Mouse (Mus musculus): Measurements from ENCODE around the gene Nubpl.

Gene Nubpl

GRCm38 (mm10) chr12:52247438-52247837 lies 149.9 kb downstream of the Nubpl start:
- DNase-seq (ENCODE audit: low spot score in 2 of 2): no peak

GRCm38 (mm10) chr12:52248531-52248930 lies 151.0 kb downstream of the Nubpl start:
- no peak for DNase-seq (ENCODE audit: low spot score in 2 of 2)

GRCm38 (mm10) chr12:52254089-52254488 lies 156.6 kb downstream of the Nubpl start:
- no peak for DNase-seq (ENCODE audit: low spot score in 2 of 2)

GRCm38 (mm10) chr12:52268131-52268530 lies 170.6 kb downstream of the Nubpl start:
- DNase-seq (ENCODE audit: low spot score in 2 of 2): no peak

- no peak for DNase-seq (ENCODE audit: low spot score in 2 of 2)
Observed at GRCm38 (mm10) chr12:52272828-52273227, 175.3 kb downstream of the Nubpl start.

DNA sequence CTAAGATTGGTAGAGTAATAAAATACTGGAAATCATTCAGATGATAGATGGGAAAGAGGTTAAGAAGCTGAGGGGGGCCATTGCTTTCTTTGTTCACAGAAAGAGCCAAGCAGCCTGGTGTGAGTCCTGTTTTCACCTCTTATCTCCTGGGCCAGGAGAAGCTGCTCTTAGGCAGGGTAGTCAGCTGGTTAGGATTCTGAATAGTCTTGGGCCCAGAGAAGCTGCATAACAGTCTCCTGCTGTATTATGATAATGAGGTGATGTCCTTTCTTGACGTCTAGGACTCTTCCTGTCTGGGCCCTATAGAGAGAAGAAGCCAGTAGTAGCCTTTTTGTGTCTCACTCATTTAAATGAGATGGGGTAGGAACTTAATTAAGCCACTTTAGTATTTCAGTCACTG lies 178.8 kb downstream of the Nubpl start:
- no peak for DNase-seq (ENCODE audit: low spot score in 2 of 2)

DNA sequence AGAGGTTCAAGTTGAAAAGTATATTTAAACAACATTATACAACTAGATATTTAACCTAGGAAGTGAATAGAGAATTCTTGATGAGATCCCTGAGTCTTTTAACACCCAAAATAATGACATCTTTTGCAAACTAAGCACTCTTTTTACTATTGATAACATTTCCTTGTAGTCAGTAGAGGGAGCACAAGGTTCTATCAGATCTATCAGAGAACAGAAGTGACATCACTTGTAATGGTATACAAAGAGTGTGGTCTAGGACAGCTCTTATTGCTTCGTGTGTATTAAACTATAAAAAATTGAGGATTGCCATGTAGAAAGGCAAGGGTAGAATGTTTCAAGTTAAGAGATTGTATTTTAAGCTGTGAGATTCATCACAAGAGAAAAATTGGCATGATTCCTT lies 183.7 kb downstream of the Nubpl start:
- no peak for DNase-seq (ENCODE audit: low spot score in 2 of 2)

- DNase-seq (ENCODE audit: low spot score in 2 of 2): no peak
Observed at GRCm38 (mm10) chr12:52284471-52284870, 186.9 kb downstream of the Nubpl start.

- no peak for DNase-seq (ENCODE audit: low spot score in 2 of 2)
Observed at GRCm38 (mm10) chr12:52286802-52287201, 189.3 kb downstream of the Nubpl start.

DNA sequence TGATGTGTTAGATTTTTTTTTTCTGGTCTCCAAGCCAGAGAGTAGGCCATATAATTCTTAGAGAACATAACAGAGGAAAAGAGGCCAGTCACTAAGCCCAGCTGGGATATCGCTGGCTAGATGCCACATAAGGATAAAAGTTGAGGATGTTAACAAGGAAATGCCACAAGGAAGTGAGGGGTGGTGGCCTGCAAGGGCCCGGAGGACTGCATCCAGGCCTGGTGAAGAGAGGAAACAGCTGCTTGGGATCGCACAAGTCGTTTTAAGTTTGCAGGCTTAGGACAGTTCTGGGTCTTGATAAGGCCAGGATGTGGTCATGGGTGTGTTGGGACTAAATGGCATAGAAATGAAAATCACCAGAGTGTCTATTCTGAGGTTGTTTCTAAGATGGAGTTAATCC lies 191.0 kb downstream of the Nubpl start:
- DNase-seq (ENCODE audit: low spot score in 2 of 2): no peak

GRCm38 (mm10) chr12:52288941-52289567 lies 191.5 kb downstream of the Nubpl start:
- no peak for DNase-seq (ENCODE audit: low spot score in 2 of 2)

GRCm38 (mm10) chr12:52289594-52289993 lies 192.1 kb downstream of the Nubpl start:
- DNase-seq (ENCODE audit: low spot score in 2 of 2): no peak

DNA sequence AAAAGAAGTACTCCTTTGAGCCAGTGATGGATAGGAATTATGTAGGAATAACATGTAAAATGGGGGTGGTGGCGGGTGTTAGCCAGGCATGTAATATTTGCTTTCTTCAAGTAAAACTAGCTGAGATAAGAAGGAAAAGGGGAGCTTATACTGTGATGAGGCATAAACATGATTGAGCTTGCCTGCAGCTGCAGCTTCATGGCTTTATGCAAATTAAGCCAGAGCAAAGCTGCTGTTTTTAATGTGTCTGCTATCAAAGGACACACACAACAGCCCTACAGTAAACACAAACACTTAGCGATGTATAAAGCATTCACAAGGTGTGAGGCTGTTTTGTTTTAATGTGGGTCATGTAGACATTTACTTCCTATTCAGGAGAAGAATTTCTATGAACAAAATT lies 196.4 kb downstream of the Nubpl start:
- DNase-seq (ENCODE audit: low spot score in 2 of 2): no peak

GRCm38 (mm10) chr12:52297988-52298387 lies 200.5 kb downstream of the Nubpl start:
- no peak for DNase-seq (ENCODE audit: low spot score in 2 of 2)

DNA sequence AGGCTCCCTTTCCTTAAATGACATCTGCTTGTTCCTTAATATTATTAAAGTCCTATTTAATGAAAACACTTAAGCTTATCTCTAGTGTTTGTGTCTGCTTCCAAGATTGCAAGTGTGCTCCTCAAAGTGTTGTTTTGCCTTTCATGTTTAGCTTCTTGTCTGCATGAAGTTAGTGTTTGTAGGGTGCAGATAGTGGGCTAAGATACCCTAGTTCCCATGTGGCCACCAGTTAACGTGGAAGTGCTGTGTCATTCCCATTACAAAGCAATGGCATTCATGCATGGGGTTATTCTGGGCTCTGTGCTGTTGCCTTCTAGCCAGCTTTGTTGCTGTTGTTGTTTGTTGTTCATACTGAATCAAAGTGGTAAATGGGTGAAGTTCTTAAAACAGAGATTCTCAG lies 201.1 kb downstream of the Nubpl start:
- no peak for DNase-seq (ENCODE audit: low spot score in 2 of 2)

DNA sequence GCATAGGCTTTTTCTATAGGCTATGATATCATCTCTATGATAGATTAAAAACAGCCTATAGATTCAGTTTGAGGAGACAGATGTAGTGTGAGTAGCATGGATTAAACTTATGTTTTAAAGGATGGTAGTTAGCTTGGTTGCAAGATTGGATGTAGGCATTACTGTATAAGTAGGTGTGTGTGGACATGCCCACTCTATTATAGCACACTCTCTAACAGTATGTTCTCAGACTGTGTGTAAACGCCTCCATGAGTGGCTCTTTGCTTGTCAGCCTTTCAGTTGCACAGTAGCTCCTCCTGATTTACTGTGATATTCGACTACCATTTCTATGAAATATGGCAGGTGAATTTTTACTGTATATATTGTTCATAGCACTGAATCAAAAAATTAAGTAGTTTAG lies 205.4 kb downstream of the Nubpl start:
- no peak for DNase-seq (ENCODE audit: low spot score in 2 of 2)

DNA sequence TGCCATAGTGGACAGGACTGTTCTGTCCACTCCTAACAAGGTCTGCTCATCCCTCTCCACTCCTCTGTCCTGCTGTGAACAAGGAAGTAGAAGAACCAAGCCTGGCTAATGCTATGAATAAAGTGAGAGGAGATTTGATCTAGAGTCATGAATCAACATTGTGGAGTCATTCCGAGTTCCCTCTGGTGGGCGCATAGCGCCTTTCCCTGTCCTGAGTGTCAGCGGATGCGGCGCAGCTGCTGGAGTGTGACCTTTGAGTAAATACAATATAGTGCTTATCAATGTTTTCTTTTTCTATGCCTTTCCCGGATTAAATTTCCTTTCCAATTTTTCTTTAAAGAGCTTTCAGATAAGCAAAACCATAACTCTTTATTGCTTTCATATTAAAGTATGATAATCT lies 208.8 kb downstream of the Nubpl start:
- no peak for DNase-seq (ENCODE audit: low spot score in 2 of 2)

GRCm38 (mm10) chr12:52307331-52307982 lies 209.9 kb downstream of the Nubpl start:
- DNase-seq (ENCODE audit: low spot score in 2 of 2): no peak

DNA sequence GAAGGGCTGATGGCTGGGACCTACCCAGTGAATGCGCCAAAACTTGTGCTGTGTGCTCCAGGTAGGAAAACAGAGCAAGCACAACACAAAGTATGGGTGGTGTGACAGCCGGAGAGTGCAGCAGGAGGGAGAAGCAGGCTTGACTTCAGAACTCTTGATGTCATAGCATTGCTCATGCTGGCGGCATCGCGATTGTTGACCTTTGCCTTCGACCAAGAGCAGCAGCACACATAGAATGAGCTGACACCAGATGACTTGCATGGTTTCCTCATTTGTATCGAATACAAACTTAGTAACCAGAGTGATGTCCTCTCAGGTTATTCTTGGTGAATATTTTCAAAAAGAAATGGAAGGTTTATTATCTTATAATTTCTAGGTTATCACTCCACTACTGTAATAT lies 211.1 kb downstream of the Nubpl start:
- no peak for DNase-seq (ENCODE audit: low spot score in 2 of 2)

- DNase-seq (ENCODE audit: low spot score in 2 of 2): no peak
Observed at GRCm38 (mm10) chr12:52314818-52315217, 217.3 kb downstream of the Nubpl start.

- no peak for DNase-seq (ENCODE audit: low spot score in 2 of 2)
Observed at GRCm38 (mm10) chr12:52317635-52318034, 220.1 kb downstream of the Nubpl start.

DNA sequence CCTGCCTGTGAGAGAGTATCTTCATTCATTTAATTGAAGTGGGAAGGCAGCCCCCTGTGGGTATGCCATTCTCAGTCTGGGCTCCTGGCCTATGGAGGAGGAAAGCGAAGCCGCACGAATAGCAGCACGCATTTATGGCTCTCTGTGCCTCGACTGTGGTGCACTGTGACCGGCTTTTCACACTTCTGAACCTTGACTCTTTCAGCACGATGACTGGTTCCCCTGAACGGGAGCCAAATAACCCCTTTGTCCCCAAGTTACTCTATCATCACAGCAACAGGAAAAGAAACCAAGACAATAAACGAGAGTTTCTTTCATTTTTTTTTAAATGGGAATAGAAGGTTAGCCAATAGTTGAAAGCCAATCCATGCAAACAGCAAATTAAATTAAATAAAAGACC lies 220.9 kb downstream of the Nubpl start:
- no peak for DNase-seq (ENCODE audit: low spot score in 2 of 2)

GRCm38 (mm10) chr12:52319156-52319555 lies 221.6 kb downstream of the Nubpl start:
- no peak for DNase-seq (ENCODE audit: low spot score in 2 of 2)

DNA sequence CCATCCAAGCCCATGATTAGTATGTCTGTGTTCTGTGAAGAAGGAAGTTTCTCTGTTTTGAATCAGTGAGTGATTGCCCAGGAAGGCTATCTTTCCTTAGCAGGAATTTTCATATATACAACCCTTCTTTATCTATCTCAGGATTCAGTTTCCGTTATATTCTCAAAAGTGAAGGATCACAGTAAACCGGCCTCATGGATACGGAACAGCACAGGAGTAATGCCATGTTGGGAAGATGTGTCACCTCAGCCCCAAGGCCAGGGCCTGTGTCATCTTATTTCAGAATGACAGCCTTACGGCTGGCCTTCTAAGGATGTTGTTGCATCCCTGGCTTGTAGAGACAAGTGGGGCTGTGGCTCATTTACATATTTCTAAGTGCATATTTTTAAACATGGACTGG lies 231.0 kb downstream of the Nubpl start:
- no peak for DNase-seq (ENCODE audit: low spot score in 2 of 2)
